In the genomic region with DNA sequence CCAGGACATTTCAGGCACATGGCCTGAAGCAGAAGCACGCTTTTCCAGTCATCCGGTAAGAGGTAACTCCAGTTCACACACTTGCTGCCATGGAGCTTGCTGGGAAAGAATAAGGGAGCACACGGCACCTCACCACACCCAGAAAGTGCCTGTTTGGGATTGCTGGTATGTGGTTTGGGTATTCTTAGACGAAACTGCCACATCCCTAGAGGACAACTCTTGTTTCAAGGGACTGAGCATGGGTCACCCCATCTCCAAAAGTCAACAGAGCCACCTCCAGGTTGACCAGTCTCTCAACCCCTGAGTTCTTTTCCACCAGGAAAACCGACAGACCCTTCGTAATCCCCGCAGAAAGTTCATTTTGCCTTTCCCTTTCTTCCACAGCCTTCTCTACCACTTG, we compare ENCODE assay signal across 8 mouse cellular contexts. TPM values are rescaled to one million over a fixed set of nuclear protein-coding genes. Genes with fewer than 3 reads are reported as not detected.
DNase-seq lines count a peak whose midpoint lies in the region; ATAC-seq and TF ChIP-seq lines count a peak whose summit lies in the region.

No protein-coding gene starts in this region.

- no peaks in the 10 kb centered on the region for H3K9me3 ChIP-seq in lung, postnatal 0 days (ENCODE audit: low read length)
- no peaks in the 10 kb centered on the region for H3K9me3 ChIP-seq in intestine, embryonic 16.5 days (ENCODE audit: control insufficient read depth, low read length)
- no peaks in the 10 kb centered on the region for H3K9me3 ChIP-seq in stomach, embryonic 15.5 days

- no peak for ATAC-seq in lung, postnatal 0 days
- ATAC-seq in intestine, embryonic 16.5 days, result no peak
- ATAC-seq in stomach, embryonic 15.5 days (ENCODE audit: insufficient read depth, low FRiP score, low read depth), result no peak

- peaks cover 2% of the 10 kb centered on the region; the same call in 1 of the 2 replicates for H3K4me1 ChIP-seq in lung, postnatal 0 days (ENCODE audit: insufficient read depth, low read depth, low read length)
- peaks cover 3% of the 10 kb centered on the region for H3K4me1 ChIP-seq in intestine, embryonic 16.5 days (ENCODE audit: control insufficient read depth, insufficient read depth, low read length)
- peaks cover 11% of the 10 kb centered on the region for H3K4me1 ChIP-seq in stomach, embryonic 15.5 days

- TF ChIP-seq EP300 in lung, postnatal 0 days (IDR thresholded peaks at IDR 0.05), result no peak

- TF ChIP-seq CTCF in lung, postnatal 0 days (IDR thresholded peaks at IDR 0.05), result no peak

- DNase-seq in cerebellum, adult 11-12 months, result peak; percentile 46
- DNase-seq in cerebellum, postnatal 4 days (ENCODE audit: low spot score in 2 of 2), result no peak
- DNase-seq in lung, postnatal 0 days (ENCODE audit: low spot score), result peak; percentile 46
- DNase-seq in lung, adult 18-20 months, result no peak
- DNase-seq in adrenal gland, postnatal 4 days (ENCODE audit: low spot score in 2 of 2), result no peak
- DNase-seq in layer of hippocampus, postnatal 14 days (ENCODE audit: low spot score in 2 of 2), result no peak

- no peak overlapping the region for H3K9ac ChIP-seq in lung, postnatal 0 days (replicated peaks; ENCODE audit: low read depth)
- peak overlapping the region; percentile 87 for H3K9ac ChIP-seq in intestine, embryonic 16.5 days (ENCODE audit: low read depth, low read length)
- peak overlapping the region; percentile 86; the same call in 1 of the 2 replicates for H3K9ac ChIP-seq in stomach, embryonic 15.5 days

- no peaks in the 10 kb centered on the region for H3K27me3 ChIP-seq in lung, postnatal 0 days (replicated peaks; ENCODE audit: insufficient read depth, low read length)
- H3K27me3 ChIP-seq in intestine, embryonic 16.5 days (replicated peaks; ENCODE audit: control insufficient read depth, insufficient read depth, low read length), result no peaks in the 10 kb centered on the region
- H3K27me3 ChIP-seq in stomach, embryonic 15.5 days (replicated peaks), result no peaks in the 10 kb centered on the region

- H3K36me3 ChIP-seq in lung, postnatal 0 days (ENCODE audit: insufficient read depth, low read length), result no peaks in the 10 kb centered on the region
- no peaks in the 10 kb centered on the region for H3K36me3 ChIP-seq in intestine, embryonic 16.5 days (ENCODE audit: control insufficient read depth, insufficient read depth, low read length)
- no peaks in the 10 kb centered on the region for H3K36me3 ChIP-seq in stomach, embryonic 15.5 days

- H3K4me3 ChIP-seq in lung, postnatal 0 days (ENCODE audit: low read depth, low read length), result peak overlapping the region; percentile 68
- peak overlapping the region; percentile 82 for H3K4me3 ChIP-seq in intestine, embryonic 16.5 days (ENCODE audit: low read length)
- peak overlapping the region; percentile 77 for H3K4me3 ChIP-seq in stomach, embryonic 15.5 days (replicated peaks)

- WGBS in lung, postnatal 0 days, result 55% methylated on average over 7 of the region's 7 CpGs
- WGBS in intestine, embryonic 16.5 days, result 60% methylated on average over 7 of the region's 7 CpGs
- WGBS in stomach, embryonic 15.5 days, result 44% methylated on average over 7 of the region's 7 CpGs

- H3K4me2 ChIP-seq in lung, postnatal 0 days (replicated peaks; ENCODE audit: low read depth, low read length), result peak overlapping the region; percentile 83
- peak overlapping the region; percentile 93 for H3K4me2 ChIP-seq in intestine, embryonic 16.5 days (ENCODE audit: low read depth, low read length)
- H3K4me2 ChIP-seq in stomach, embryonic 15.5 days, result peak overlapping the region; percentile 81

- peak overlapping the region; percentile 88 for H3K27ac ChIP-seq in lung, postnatal 0 days (ENCODE audit: low read length)
- no peak overlapping the region for H3K27ac ChIP-seq in intestine, embryonic 16.5 days (ENCODE audit: low read length)
- H3K27ac ChIP-seq in stomach, embryonic 15.5 days, result peak overlapping the region; percentile 57; the same call in 1 of the 2 replicates

RNA-seq across cellular contexts. Expression of gene Boc, which starts 1.6 kb away (rescaled TPM):
- polyA plus RNA-seq in lung, postnatal 0 days (2015; fragmentation: Nextera tagmentation; extraction: Ambion mirVana), result 13.7 and 14.1 TPM in 2 replicates
- polyA plus RNA-seq in intestine, embryonic 16.5 days (2015; fragmentation: Nextera tagmentation; extraction: Ambion mirVana), result 8.3 and 8.8 TPM in 2 replicates
- 12.6 and 14.0 TPM in 2 replicates for polyA plus RNA-seq in stomach, embryonic 15.5 days (2015; fragmentation: Nextera tagmentation; extraction: Ambion mirVana)
- total RNA-seq in adrenal gland, postnatal 4 days (2021), result 10 to 100 TPM; 42.4 to 49.7 TPM
- total RNA-seq in layer of hippocampus, postnatal 14 days (2021), result 10 to 100 TPM in 1 of 2 experiments, 1 to 10 TPM in 1; 9.9 to 10.7 TPM

Comparison
In these comparisons a context has a peak if more than half of its experiments do, and no peak if none do; other contexts are left out.
1. DNase-seq: peak in cerebellum, adult 11-12 months (single experiment) and lung, postnatal 0 days (single experiment); none in cerebellum, postnatal 4 days (0 of 2), lung, adult 18-20 months (0 of 2), adrenal gland, postnatal 4 days (0 of 2) and layer of hippocampus, postnatal 14 days (0 of 2).
2. Peak in every context shown above with its lines, with median percentiles within 50 percentile points of each other: H3K4me2 ChIP-seq and H3K4me3 ChIP-seq.